ENCODE assay signal across 9 mouse cellular contexts in genomic region chr7:24586828-24587227, GRCm38 (mm10). TPM values are rescaled to one million over a fixed set of nuclear protein-coding genes. Genes with fewer than 3 reads are reported as not detected.
A peak's percentile ranks its signal among the peaks of the same experiment; 100 is the strongest.
DNase-seq lines count a peak whose midpoint lies in the region; ATAC-seq lines count a peak whose summit lies in the region.
"Had no signal": no experiment of that assay in that cellular context is flagged by ENCODE, and none has a peak within 500 bp of the region (broad histone marks: within the 10 kb centered on the region; RNA-seq: fewer than 3 reads in every experiment).

No protein-coding gene starts in this region.

- H3K9me3 ChIP-seq in hindbrain, embryonic 11.5 days (ENCODE audit: control insufficient read depth, low read length): no peaks in the 10 kb centered on the region

- ATAC-seq in hindbrain, embryonic 11.5 days (ENCODE audit: low FRiP score): peak; percentile 58
- ATAC-seq in megakaryocyte progenitor cell, adult 5-6 weeks (replicated peaks; ENCODE audit: poor library complexity): peak; percentile 78

- no peaks in the 10 kb centered on the region for H3K36me3 ChIP-seq in hindbrain, embryonic 11.5 days (ENCODE audit: control insufficient read depth, insufficient read depth, low read length)

- H3K9ac ChIP-seq in hindbrain, embryonic 11.5 days (ENCODE audit: low read depth, low read length): peak overlapping the region; percentile 59; the same call in 1 of the 2 replicates

- no peaks in the 10 kb centered on the region for H3K4me1 ChIP-seq in hindbrain, embryonic 11.5 days (replicated peaks; ENCODE audit: control insufficient read depth, insufficient read depth, low read length)

- WGBS in hindbrain, embryonic 11.5 days: 3% methylated on average over 8 of the region's 8 CpGs

- peaks cover 26% of the 10 kb centered on the region for H3K27me3 ChIP-seq in hindbrain, embryonic 11.5 days (ENCODE audit: control insufficient read depth, insufficient read depth, low read length)

- H3K27ac ChIP-seq in hindbrain, embryonic 11.5 days (ENCODE audit: low read depth, low read length): no peak overlapping the region

- peak; percentile 36 for DNase-seq in gastrocnemius, postnatal 25 days
- no peak for DNase-seq in gastrocnemius, postnatal 10 days
- peak; percentile 34 for DNase-seq in ZHBTc4 (ENCODE audit: low read depth, low spot score)
- DNase-seq in hindbrain, embryonic 11.5 days (ENCODE audit: low spot score): no peak
- no peak for DNase-seq in thymus, adult 18-20 months
- no peak for DNase-seq in layer of hippocampus, postnatal 14 days (ENCODE audit: low spot score in 2 of 2)
- DNase-seq in adrenal gland, postnatal 25 days: no peak

- peak overlapping the region; percentile 40 for H3K4me3 ChIP-seq in hindbrain, embryonic 11.5 days (ENCODE audit: low read depth, low read length)

- peak overlapping the region; percentile 74 for H3K4me2 ChIP-seq in hindbrain, embryonic 11.5 days (replicated peaks; ENCODE audit: low read depth, low read length)

RNA-seq across cellular contexts. Expression of gene Ethe1, which starts 0.5 kb away (rescaled TPM):
- 10 to 100 TPM; 21.6 to 25.9 TPM for total RNA-seq in gastrocnemius, postnatal 25 days (2021)
- total RNA-seq in gastrocnemius, postnatal 10 days (2021): 10 to 100 TPM in 1 of 2 experiments, 1 to 10 TPM in 1; 9.4 to 10.0 TPM
- 19.8 and 20.6 TPM in 2 replicates for polyA plus RNA-seq in hindbrain, embryonic 11.5 days (2014; fragmentation: Nextera tagmentation; extraction: Ambion mirVana)
- total RNA-seq in megakaryocyte progenitor cell, adult 5-6 weeks (2015): 61.3 and 68.9 TPM in 2 replicates
- 18.3 and 31.4 TPM in 2 replicates for total RNA-seq in megakaryocyte progenitor cell, adult 5-6 weeks (2017)
- total RNA-seq in layer of hippocampus, postnatal 14 days (2021): 1 to 10 TPM; 8.2 to 8.6 TPM
- total RNA-seq in adrenal gland, postnatal 25 days (2021): 26.0 and 38.2 TPM in 2 replicates

RNA-seq across cellular contexts. Expression of gene Zfp575, which starts 0.6 kb away (rescaled TPM):
- total RNA-seq in gastrocnemius, postnatal 25 days (2021): under 1 TPM in 1 of 2 experiments, not detected in 1; 0.13 TPM
- total RNA-seq in gastrocnemius, postnatal 10 days (2021): under 1 TPM; 0.59 to 0.95 TPM
- polyA plus RNA-seq in hindbrain, embryonic 11.5 days (2014; fragmentation: Nextera tagmentation; extraction: Ambion mirVana): 0.93 and 1.2 TPM in 2 replicates
- total RNA-seq in megakaryocyte progenitor cell, adult 5-6 weeks (2015): 0.12 and 0.15 TPM in 2 replicates
- total RNA-seq in megakaryocyte progenitor cell, adult 5-6 weeks (2017): not detected in 2 replicates
- 1 to 10 TPM; 5.8 to 6.3 TPM for total RNA-seq in layer of hippocampus, postnatal 14 days (2021)
- total RNA-seq in adrenal gland, postnatal 25 days (2021): 0.39 TPM in 1 of 2 replicates, not detected in the other

RNA-seq across cellular contexts. Expression of gene Phldb3, which starts 23.7 kb away (rescaled TPM):
- total RNA-seq in gastrocnemius, postnatal 25 days (2021): under 1 TPM; 0.59 to 0.70 TPM
- under 1 TPM; 0.77 to 0.80 TPM for total RNA-seq in gastrocnemius, postnatal 10 days (2021)
- polyA plus RNA-seq in hindbrain, embryonic 11.5 days (2014; fragmentation: Nextera tagmentation; extraction: Ambion mirVana): 0.09 TPM in 1 of 2 replicates, not detected in the other
- total RNA-seq in megakaryocyte progenitor cell, adult 5-6 weeks (2015): 3.6 and 4.5 TPM in 2 replicates
- 10.4 and 11.5 TPM in 2 replicates for total RNA-seq in megakaryocyte progenitor cell, adult 5-6 weeks (2017)
- total RNA-seq in layer of hippocampus, postnatal 14 days (2021): under 1 TPM; 0.28 to 0.60 TPM
- total RNA-seq in adrenal gland, postnatal 25 days (2021): 7.1 and 7.4 TPM in 2 replicates

RNA-seq across cellular contexts. Expression of gene Xrcc1, which starts 40.7 kb away (rescaled TPM):
- 10 to 100 TPM; 15.8 to 17.5 TPM for total RNA-seq in gastrocnemius, postnatal 25 days (2021)
- total RNA-seq in gastrocnemius, postnatal 10 days (2021): 10 to 100 TPM; 22.5 to 26.3 TPM
- 78.0 and 94.5 TPM in 2 replicates for polyA plus RNA-seq in hindbrain, embryonic 11.5 days (2014; fragmentation: Nextera tagmentation; extraction: Ambion mirVana)
- 35.8 and 43.4 TPM in 2 replicates for total RNA-seq in megakaryocyte progenitor cell, adult 5-6 weeks (2015)
- 40.0 and 44.3 TPM in 2 replicates for total RNA-seq in megakaryocyte progenitor cell, adult 5-6 weeks (2017)
- 10 to 100 TPM; 41.0 to 46.8 TPM for total RNA-seq in layer of hippocampus, postnatal 14 days (2021)
- 38.0 and 51.2 TPM in 2 replicates for total RNA-seq in adrenal gland, postnatal 25 days (2021)

RNA-seq across cellular contexts. Expression of gene Pinlyp, which starts 40.9 kb away (rescaled TPM):
- not detected for total RNA-seq in gastrocnemius, postnatal 25 days (2021)
- total RNA-seq in gastrocnemius, postnatal 10 days (2021): not detected
- 0.28 TPM in 1 of 2 replicates, not detected in the other for polyA plus RNA-seq in hindbrain, embryonic 11.5 days (2014; fragmentation: Nextera tagmentation; extraction: Ambion mirVana)
- total RNA-seq in megakaryocyte progenitor cell, adult 5-6 weeks (2015): not detected in 2 replicates
- total RNA-seq in megakaryocyte progenitor cell, adult 5-6 weeks (2017): not detected in 2 replicates
- not detected for total RNA-seq in layer of hippocampus, postnatal 14 days (2021)
- total RNA-seq in adrenal gland, postnatal 25 days (2021): not detected in 2 replicates
- polyA plus RNA-seq: frontal cortex, adult 2 months had no signal

Comparison
In these comparisons a context has a peak if more than half of its experiments do, and no peak if none do; other contexts are left out.
1. DNase-seq: peak in gastrocnemius, postnatal 25 days (single experiment) and ZHBTc4 (single experiment); none in gastrocnemius, postnatal 10 days (single experiment), hindbrain, embryonic 11.5 days (single experiment), thymus, adult 18-20 months (0 of 2), layer of hippocampus, postnatal 14 days (0 of 2) and adrenal gland, postnatal 25 days (single experiment).